Mouse (Mus musculus): ENCODE results near the gene Fam173b. TPM values are rescaled to one million over a fixed set of nuclear protein-coding genes. Genes with fewer than 3 reads are reported as not detected.
A peak's percentile ranks its signal among the peaks of the same experiment; 100 is the strongest.

Fam173b gene
- 9.7 and 10.0 TPM in 2 replicates for polyA plus RNA-seq (2015; fragmentation: Nextera tagmentation; extraction: Ambion mirVana)

DNA sequence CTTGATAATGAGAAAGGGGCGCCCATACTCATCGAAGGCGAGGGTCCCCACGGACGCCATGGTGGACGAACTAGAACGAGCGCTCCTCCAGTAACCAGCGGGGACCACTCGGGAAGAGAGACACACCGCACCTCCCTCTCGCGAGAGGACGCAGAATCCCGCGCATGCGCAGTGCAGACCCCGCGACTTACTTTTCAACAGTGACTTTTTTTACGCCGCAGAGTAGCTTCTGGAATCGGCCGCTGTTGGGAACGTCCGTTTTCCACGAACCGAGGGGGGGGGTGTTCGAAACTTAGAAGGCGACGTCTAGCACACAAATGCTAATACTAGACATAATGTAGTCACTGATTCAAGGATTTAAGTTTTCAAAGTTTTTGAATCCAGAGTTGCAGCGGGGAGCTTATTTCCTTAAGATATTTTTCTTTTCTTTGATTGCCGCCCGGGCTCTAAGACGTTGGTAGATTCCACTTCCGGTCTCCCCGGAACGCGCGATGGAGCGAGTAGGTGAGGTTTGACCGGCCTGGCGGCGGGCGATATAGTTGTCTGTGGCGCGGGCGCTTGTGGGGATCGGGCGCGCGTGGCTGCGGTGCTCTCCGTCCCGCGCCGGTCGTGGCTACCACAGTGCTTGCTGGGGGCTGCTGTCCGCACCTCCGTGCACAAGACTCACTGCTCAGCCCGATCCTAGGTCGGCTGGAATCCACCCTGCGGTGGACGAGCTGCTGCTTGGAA lies at the start of gene Fam173b, which contains the start of gene Cct5:
Fam173b (plus strand) TSS at position 207 of the 729 bp plus-strand sequence.
Cct5 (minus strand) TSS at position 159 of the 729 bp plus-strand sequence.
- under 1% methylated on average over 63 of the region's 63 CpGs for WGBS
- peak within 1 kb of the TSS; percentile 98 for H3K4me2 ChIP-seq
- H3K27me3 ChIP-seq = no peaks in the 10 kb centered on the region
- no peaks in the 10 kb centered on the region for H3K9me3 ChIP-seq
- peaks cover 31% of the 10 kb centered on the region for H3K4me1 ChIP-seq (replicated peaks)
- H3K27ac ChIP-seq (replicated peaks) = peak within 1 kb of the TSS; percentile 97
- peak within 1 kb of the TSS; percentile 92 for H3K9ac ChIP-seq
- ATAC-seq (ENCODE audit: low FRiP score, low read depth) = peak; percentile 90
- H3K4me3 ChIP-seq = peak within 1 kb of the TSS; percentile 94
- peaks cover 9% of the 10 kb centered on the region for H3K36me3 ChIP-seq

DNA sequence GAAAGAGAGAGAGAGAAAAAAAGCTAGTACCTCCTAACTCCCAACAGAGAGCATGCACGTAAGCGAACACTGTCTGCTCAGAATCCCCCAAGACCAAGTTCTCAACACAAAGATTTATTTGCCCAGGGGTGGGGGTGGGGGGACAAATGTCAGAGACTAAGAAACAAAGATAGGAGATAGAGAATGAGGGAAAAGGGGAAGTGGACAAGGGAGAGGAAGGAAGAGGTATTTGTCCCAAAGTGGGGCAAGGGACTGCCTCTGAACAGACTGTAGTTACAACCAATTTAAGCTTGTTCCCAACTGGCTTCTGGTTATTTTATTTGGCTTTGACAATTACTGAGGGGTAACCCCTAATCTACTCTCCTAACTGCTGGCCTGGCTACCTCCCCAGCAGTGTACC lies 46.8 kb upstream of the Fam173b start:
- no peaks in the 10 kb centered on the region for H3K9me3 ChIP-seq
- H3K27me3 ChIP-seq = no peaks in the 10 kb centered on the region
- H3K9ac ChIP-seq = no peak overlapping the region
- no peak overlapping the region for H3K4me3 ChIP-seq
- 81% methylated on average over 2 of the region's 2 CpGs for WGBS
- no peak for ATAC-seq (ENCODE audit: low FRiP score, low read depth)
- H3K36me3 ChIP-seq = no peaks in the 10 kb centered on the region
- H3K4me1 ChIP-seq (replicated peaks) = no peaks in the 10 kb centered on the region
- H3K4me2 ChIP-seq = no peak overlapping the region
- H3K27ac ChIP-seq (replicated peaks) = no peak overlapping the region

DNA sequence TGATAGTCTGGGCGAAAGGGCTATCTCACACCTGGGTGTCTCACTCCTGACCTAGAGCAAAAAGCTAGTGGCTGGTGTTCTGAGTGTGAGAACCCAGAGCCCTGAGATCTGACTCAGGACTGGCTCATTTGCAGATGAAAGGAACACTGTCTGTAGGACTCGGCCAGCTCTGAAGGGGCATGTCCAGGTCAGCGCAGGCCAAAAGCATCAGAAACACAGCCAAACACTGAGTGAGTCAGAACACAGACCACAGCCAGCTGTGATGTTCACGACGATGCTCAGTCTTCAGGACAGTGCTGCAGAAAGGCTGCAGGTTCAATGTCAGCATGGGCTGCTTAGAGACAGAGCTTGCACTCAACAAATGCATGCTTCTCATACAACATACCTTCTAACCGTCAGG lies 40.3 kb upstream of the Fam173b start:
- H3K4me1 ChIP-seq (replicated peaks) = no peaks in the 10 kb centered on the region
- no peak overlapping the region for H3K9ac ChIP-seq
- H3K4me2 ChIP-seq = no peak overlapping the region
- no peak overlapping the region for H3K4me3 ChIP-seq
- H3K9me3 ChIP-seq = no peaks in the 10 kb centered on the region
- WGBS = 59% methylated on average over 6 of the region's 6 CpGs
- ATAC-seq (ENCODE audit: low FRiP score, low read depth) = no peak
- H3K36me3 ChIP-seq = no peaks in the 10 kb centered on the region
- H3K27ac ChIP-seq (replicated peaks) = no peak overlapping the region
- H3K27me3 ChIP-seq = no peaks in the 10 kb centered on the region

DNA sequence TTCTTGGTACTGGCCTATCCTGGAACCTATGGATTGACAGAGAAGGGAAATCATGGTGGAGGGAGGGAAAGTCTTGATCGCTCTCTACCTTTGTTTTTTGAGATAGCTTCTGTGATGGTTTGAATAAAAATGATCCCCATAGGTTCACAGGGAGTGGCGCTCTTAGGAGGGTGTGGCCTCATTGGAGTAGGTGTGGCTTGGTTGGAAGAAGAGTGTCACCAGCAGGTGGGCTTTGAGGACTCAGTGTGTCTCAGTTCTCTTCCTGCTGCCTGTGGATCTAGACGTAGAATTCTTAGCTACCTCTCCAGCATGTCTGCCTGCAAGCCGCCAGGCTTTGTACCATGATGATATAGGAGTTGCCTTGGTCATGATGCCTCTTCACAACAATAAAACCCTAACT lies 39.7 kb upstream of the Fam173b start:
- Histone ChIP-seq H3K4me3 (no peak overlapping the region), H3K27ac (replicated peaks) (no peak overlapping the region), H3K4me1 (replicated peaks) (no peaks in the 10 kb centered on the region), H3K9ac (no peak overlapping the region), H3K9me3 (no peaks in the 10 kb centered on the region), H3K27me3 (no peaks in the 10 kb centered on the region), H3K36me3 (no peaks in the 10 kb centered on the region), H3K4me2 (no peak overlapping the region)
- no peak for ATAC-seq (ENCODE audit: low FRiP score, low read depth)
- 91% methylated on average over 4 of the region's 4 CpGs for WGBS

DNA sequence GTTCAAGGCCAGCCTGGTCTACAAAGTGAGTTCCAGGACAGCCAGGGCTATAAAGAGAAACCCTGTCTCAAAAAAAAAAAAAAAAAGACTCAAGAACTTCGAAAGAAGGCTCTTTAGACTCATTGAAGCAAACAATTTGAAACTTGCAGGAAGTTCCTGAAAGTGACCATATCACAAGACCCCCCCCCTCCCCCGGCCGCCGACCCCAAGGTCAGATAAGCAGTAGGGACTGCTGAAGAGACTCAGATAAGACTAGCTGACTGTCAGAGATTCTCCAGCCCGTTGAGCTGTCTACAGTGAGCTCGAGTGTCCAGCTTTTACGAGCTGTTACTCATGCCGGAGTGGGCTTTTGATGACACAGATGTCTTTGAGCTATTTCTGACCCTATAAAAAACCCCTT lies 38.8 kb upstream of the Fam173b start:
- H3K9me3 ChIP-seq = no peaks in the 10 kb centered on the region
- WGBS = 86% methylated on average over 8 of the region's 8 CpGs

DNA sequence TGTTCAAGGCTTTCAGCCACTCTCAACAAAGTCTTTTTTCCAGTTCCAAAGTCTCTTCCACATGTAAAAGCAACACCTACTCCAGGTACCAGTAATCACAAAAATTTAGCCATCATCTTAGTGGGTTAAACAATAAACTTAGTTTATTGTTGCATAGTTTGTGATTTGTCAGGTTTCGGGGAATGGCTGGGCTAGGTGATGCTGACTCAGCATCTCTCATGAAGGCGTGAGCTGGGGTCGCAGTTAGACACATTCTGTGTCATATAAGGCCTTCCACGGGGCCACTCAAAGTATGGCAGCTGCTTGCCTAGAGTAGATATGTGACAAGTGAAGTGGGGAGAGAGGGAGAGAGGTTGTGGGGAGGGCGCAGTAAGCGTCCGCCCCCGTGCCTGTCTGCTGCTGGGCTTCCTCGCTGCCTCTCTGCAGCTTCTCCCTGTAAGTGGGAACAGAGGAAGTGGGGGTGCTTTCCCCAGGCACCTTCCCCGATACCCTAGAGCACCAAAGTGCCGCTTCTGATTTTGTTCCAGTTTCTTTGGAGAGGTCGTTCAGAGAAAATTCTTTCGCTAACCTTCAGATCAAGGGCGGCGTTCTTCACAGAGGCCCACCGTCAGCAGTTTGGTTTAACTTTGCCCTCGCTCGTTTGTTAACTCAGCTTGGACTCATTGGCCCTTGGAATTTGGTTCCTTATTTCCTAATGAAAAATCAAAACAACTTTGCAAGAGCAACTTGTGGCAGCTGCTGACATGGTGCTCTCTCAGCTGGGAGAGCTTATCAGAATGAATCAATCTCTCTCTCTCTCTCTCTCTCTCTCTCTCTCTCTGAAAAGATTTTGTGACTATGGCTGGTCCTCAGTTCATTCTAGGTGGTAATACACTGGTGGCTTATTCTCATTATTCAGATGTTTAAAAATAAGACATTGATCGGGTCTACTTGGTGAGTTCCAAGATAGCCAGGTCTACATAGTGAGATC lies 37.8 kb upstream of the Fam173b start:
- H3K4me3 ChIP-seq = no peak overlapping the region
- no peaks in the 10 kb centered on the region for H3K27me3 ChIP-seq
- H3K9ac ChIP-seq = no peak overlapping the region
- no peak for ATAC-seq (ENCODE audit: low FRiP score, low read depth)
- H3K27ac ChIP-seq (replicated peaks) = no peak overlapping the region
- no peaks in the 10 kb centered on the region; the same call in 1 of the 2 replicates for H3K4me1 ChIP-seq (replicated peaks)
- WGBS = 80% methylated on average over 19 of the region's 19 CpGs
- H3K4me2 ChIP-seq = no peak overlapping the region
- no peaks in the 10 kb centered on the region for H3K9me3 ChIP-seq
- H3K36me3 ChIP-seq = no peaks in the 10 kb centered on the region

More for the DNA sequence above, 38.8 kb upstream of the Fam173b start:
- Histone ChIP-seq H3K4me2 (no peak overlapping the region), H3K27ac (replicated peaks) (no peak overlapping the region), H3K27me3 (no peaks in the 10 kb centered on the region), H3K4me3 (no peak overlapping the region), H3K36me3 (no peaks in the 10 kb centered on the region), H3K4me1 (replicated peaks) (no peaks in the 10 kb centered on the region), H3K9ac (no peak overlapping the region)
- no peak for ATAC-seq (ENCODE audit: low FRiP score, low read depth)

DNA sequence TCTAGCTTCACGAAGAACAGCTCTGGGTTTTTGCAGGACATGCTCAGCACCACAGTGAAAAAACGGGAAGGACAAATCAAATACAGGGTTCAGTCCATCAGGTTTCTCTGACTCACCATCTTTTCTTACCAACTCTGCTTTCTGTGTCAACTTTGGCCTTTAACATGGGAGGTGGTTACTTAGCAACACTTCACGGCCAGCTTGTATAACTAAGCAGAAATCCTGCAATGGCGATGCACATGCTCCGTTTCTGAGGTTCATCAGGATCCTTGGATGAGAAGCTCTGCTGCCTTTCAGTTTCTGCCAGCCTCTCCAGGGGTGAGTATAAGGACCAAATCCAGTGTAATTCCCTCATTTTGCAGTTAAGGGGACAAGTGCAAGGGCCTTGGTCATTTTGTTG lies 36.5 kb upstream of the Fam173b start, which contains the start of gene Cmbl:
Cmbl (plus strand) TSS at position 206 of the 400 bp plus-strand sequence.
- Histone ChIP-seq H3K4me1 (replicated peaks) (no peaks in the 10 kb centered on the region; the same call in 1 of the 2 replicates), H3K27me3 (no peaks in the 10 kb centered on the region), H3K9ac (no peak within 1 kb of the TSS), H3K36me3 (no peaks in the 10 kb centered on the region), H3K9me3 (no peaks in the 10 kb centered on the region), H3K4me2 (no peak within 1 kb of the TSS), H3K27ac (replicated peaks) (no peak within 1 kb of the TSS), H3K4me3 (no peak within 1 kb of the TSS)
- ATAC-seq (ENCODE audit: low FRiP score, low read depth) = no peak
- 46% methylated on average over 5 of the region's 5 CpGs for WGBS

DNA sequence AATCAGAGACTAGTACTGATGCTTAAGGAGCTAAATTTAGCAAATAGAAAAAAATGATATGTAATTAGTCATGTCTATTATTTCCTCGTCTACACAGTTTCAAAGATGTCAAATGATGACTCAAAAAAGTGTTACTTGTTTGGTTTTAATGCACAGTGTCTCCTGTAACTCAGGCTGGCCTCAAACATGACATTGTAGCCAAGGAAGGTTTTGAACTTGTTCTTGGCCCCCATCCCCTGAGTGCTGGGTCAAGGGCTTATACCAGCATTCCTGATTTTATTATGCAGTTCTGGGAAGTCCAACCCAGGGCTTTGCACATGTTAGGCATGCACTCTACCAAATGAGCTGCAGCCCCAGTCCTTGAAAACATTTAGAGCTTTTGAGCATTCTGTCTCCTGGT lies 35.9 kb upstream of the Fam173b start:
- no peaks in the 10 kb centered on the region for H3K36me3 ChIP-seq
- H3K9ac ChIP-seq = no peak overlapping the region
- no peak overlapping the region for H3K4me3 ChIP-seq
- H3K4me2 ChIP-seq = no peak overlapping the region
- no peaks in the 10 kb centered on the region for H3K27me3 ChIP-seq
- no peaks in the 10 kb centered on the region for H3K9me3 ChIP-seq
- H3K4me1 ChIP-seq (replicated peaks) = no peaks in the 10 kb centered on the region; the same call in 1 of the 2 replicates
- WGBS = 76% methylated on average over 1 of the region's 1 CpGs
- H3K27ac ChIP-seq (replicated peaks) = no peak overlapping the region
- no peak for ATAC-seq (ENCODE audit: low FRiP score, low read depth)

DNA sequence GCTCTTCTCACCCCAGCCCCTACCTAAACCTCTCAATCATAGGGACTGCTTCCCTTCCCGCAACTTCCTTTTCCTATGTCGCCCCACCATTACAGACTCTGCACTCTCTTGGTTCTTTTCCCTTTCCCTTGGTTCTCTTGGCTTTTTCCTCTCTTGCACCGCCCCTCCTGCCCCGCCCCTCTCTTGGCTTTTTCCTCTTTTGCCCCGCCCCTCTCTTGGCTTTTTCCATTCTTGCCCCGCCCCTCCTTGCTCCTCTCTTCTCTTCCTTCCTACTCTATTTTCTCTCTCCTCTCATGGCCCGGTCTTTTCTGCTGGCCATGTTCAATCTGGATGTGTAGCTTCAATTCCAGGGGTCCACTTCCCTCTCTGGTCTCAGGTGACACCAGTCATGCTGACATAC lies 34.2 kb upstream of the Fam173b start:
- no peak for ATAC-seq (ENCODE audit: low FRiP score, low read depth)
- 72% methylated on average over 7 of the region's 7 CpGs for WGBS
- H3K4me3 ChIP-seq = no peak overlapping the region

DNA sequence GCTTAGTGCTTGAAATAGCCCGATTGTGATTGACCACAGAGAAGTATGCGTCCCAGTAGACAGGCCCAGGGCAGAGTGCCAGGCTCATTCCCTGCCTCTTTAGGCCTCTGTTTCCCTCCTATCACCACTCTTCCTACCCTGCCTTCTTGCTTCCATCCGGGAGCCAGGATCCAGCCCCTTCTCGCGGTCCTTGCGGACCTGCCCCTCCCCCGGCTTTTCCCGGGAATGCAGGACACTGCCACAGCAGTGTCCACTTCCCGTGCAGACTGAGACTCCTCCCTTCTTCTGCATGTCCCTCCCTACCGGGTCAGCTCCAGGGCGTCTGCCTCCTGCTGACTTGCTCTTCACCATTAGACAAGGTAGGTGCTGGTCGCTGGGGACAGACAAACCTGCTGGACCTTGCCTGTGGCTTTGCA lies 33.1 kb upstream of the Fam173b start:
- Histone ChIP-seq H3K4me2 (no peak overlapping the region), H3K36me3 (no peaks in the 10 kb centered on the region), H3K4me1 (replicated peaks) (no peaks in the 10 kb centered on the region; the same call in 1 of the 2 replicates), H3K4me3 (no peak overlapping the region), H3K9ac (no peak overlapping the region), H3K27me3 (no peaks in the 10 kb centered on the region), H3K9me3 (no peaks in the 10 kb centered on the region), H3K27ac (replicated peaks) (no peak overlapping the region)
- 0 out of 2 replicates have a peak, but pooled peaks have one; percentile 52 for ATAC-seq (ENCODE audit: low FRiP score, low read depth)
- WGBS = 15% methylated on average over 12 of the region's 12 CpGs

More for the DNA sequence above, 34.2 kb upstream of the Fam173b start:
- Histone ChIP-seq H3K36me3 (no peaks in the 10 kb centered on the region), H3K9ac (no peak overlapping the region), H3K27me3 (no peaks in the 10 kb centered on the region), H3K4me2 (no peak overlapping the region), H3K4me1 (replicated peaks) (no peaks in the 10 kb centered on the region; the same call in 1 of the 2 replicates), H3K27ac (replicated peaks) (no peak overlapping the region), H3K9me3 (no peaks in the 10 kb centered on the region)

DNA sequence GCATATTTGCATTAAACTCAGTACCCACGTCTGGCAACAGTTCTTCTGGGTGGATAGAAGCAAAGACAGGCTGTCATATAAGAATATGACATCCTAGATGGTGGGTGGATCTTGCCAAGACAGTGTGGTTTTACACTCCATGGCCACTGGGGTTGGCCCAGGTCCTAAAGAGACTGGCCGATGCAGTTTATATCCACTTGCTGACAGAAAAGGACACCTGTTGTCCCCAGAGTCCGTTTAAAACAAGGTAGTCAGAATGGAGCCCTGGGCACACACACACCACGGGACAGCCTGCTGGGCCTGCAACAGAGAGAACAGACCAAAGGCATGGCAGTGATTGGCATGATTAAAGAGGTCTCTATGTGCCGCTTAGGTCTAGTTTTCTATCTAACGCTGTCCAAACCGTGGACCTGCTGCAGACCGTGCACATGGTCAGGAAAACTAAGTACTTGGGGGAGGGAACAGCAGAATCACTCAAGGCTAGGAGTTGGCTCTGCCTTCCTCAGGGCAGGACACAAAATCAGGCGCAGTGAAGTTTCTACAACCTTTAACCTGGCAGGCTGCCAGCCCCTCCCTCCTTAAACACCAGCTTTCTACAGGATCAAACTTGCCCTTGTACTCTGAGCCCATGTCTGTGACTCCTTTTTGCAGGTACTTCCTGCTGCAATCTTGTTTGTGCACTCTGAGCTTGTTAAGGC lies 32.2 kb upstream of the Fam173b start:
- ATAC-seq (ENCODE audit: low FRiP score, low read depth) = no peak
- H3K4me2 ChIP-seq = no peak overlapping the region
- H3K9me3 ChIP-seq = no peaks in the 10 kb centered on the region
- no peak overlapping the region for H3K27ac ChIP-seq (replicated peaks)
- H3K4me3 ChIP-seq = no peak overlapping the region
- no peaks in the 10 kb centered on the region for H3K36me3 ChIP-seq
- H3K9ac ChIP-seq = no peak overlapping the region
- WGBS = 59% methylated on average over 9 of the region's 9 CpGs
- no peaks in the 10 kb centered on the region; the same call in 1 of the 2 replicates for H3K4me1 ChIP-seq (replicated peaks)
- no peaks in the 10 kb centered on the region for H3K27me3 ChIP-seq

All from hindbrain, embryonic 15.5 days (tissue).